Mouse (Mus musculus) ES-E14 (cell line): ENCODE measurements at regions not wholly inside any gene's neighbourhood (a gene's known extent, or its start where the extent isn't known, plus 50 kb on each side); places are given as distances from the start of the nearest gene placed in this dataset.
A peak's percentile ranks its signal among the peaks of the same experiment; 100 is the strongest.

Experiments
- CHD2 ChIP-seq: IDR thresholded peaks from 2 replicates; pipeline ENCODE4 v1.6.1; 2014; ENCODE audit warnings: mild to moderate bottlenecking, low read depth, low read length, inconsistent platforms
- HCFC1 ChIP-seq: IDR thresholded peaks from 2 replicates; pipeline ENCODE4 v1.6.1; 2012; ENCODE audit warnings: low read length, inconsistent platforms, borderline replicate concordance; ENCODE audit not compliant: insufficient read depth
- MAFK ChIP-seq: IDR thresholded peaks from 2 replicates; pipeline ENCODE4 v1.6.1; 2014; ENCODE audit warnings: mild to moderate bottlenecking, low read depth, low read length, inconsistent platforms; ENCODE audit not compliant: insufficient read depth
- ZC3H11A ChIP-seq: IDR thresholded peaks from 2 replicates; pipeline ENCODE4 v1.6.1; 2012; ENCODE audit warnings: low read depth, mild to moderate bottlenecking, inconsistent platforms, low read length, borderline replicate concordance
- ZNF384 ChIP-seq: IDR thresholded peaks from 2 replicates; pipeline ENCODE4 v1.6.1; 2012; ENCODE audit warnings: low read depth, low read length, inconsistent platforms

GRCm38 (mm10) chr13:97372348-97372747 is 131.4 kb downstream of the Enc1 start:
- TF ChIP-seq CHD2 = no peak
- TF ChIP-seq ZC3H11A = no peak
- no peak for TF ChIP-seq MAFK
- TF ChIP-seq HCFC1 = no peak
- peak; percentile 94 for TF ChIP-seq ZNF384
